Mouse (Mus musculus) small intestine, adult 2 months (tissue): ENCODE data around the gene Nudt13.

Source experiments
- CTCF ChIP-seq: fragments of 200-500 bp; IDR thresholded peaks from 2 replicates; pipeline ENCODE4 v1.5.1; 2012; ENCODE audit warnings: low read depth, mild to moderate bottlenecking, control low read depth, inconsistent platforms, low read length, moderate library complexity, mixed read lengths; ENCODE audit not compliant: insufficient replicate concordance, insufficient read length; ENCODE audit errors: extremely low read depth
- POLR2A ChIP-seq: fragments of 200-500 bp; IDR thresholded peaks from 2 replicates; pipeline ENCODE4 v1.6.1; 2012; ENCODE audit warnings: low read depth, mild to moderate bottlenecking, control low read depth, inconsistent platforms, low read length, moderate library complexity

DNA sequence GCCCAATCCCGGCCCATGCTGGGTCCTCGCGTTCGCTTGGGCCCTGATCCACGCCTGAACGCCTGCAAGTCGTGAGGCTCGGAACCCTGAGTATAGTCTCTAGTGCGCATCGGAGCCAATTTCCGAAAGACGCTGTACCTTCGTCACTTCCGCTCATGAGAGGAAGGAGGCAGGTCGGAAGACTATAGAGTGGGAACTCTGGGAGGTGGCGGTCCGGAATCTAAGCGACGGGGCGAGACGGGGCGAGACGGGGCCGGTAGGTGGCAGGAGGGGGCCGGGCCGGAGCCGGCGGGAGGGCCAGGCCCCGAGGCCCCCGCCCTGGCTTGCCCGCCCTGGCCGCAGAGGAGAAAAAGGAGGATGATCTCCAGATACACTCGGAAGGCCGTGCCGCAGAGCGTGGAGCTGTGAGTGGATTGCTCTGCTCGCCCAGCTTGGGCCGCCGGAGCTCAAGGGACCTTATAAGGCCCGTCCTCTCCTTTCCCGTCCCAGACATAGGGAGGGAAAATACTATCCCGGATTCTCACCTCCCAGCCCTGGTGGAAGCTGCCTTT, 53.6 kb downstream of the Nudt13 start, which contains the start of the genes Ecd and Fam149b:
- TF ChIP-seq CTCF (peak; percentile 50; the same call in 1 of the 2 replicates), POLR2A (peak; percentile 75; the same call in 1 of the 2 replicates)
